Mouse (Mus musculus) hindbrain, embryonic 16.5 days (tissue): ENCODE results near the gene Wdr31. TPM values are rescaled to one million over a fixed set of nuclear protein-coding genes. Genes with fewer than 3 reads are reported as not detected.

ENCODE experiments used
- ATAC-seq: fragments of 200-750 bp; cut with Nextera tagmentation; 2 replicates; pipeline ENCODE4 v1.8.0; 2017; ENCODE audit warnings: moderate TSS enrichment, moderate library complexity
- H3K27ac ChIP-seq: fragments of 300-500 bp; sonication (generic); 2 replicates; pipeline ENCODE4 v1.5.1; 2014; ENCODE audit warnings: low read depth, mild to moderate bottlenecking, control low read depth, low read length, moderate library complexity
- H3K27me3 ChIP-seq: fragments of 300-500 bp; sonication (generic); replicated peaks from 2 replicates; pipeline ENCODE4 v1.6.1; 2014; ENCODE audit warnings: low read length; ENCODE audit not compliant: control insufficient read depth, insufficient read depth
- H3K36me3 ChIP-seq: fragments of 300-500 bp; sonication (generic); 2 replicates; pipeline ENCODE4 v1.6.1; 2014; ENCODE audit warnings: mild to moderate bottlenecking, low read length, moderate library complexity, mixed read lengths; ENCODE audit not compliant: control insufficient read depth, insufficient read depth
- H3K4me1 ChIP-seq: fragments of 300-500 bp; sonication (generic); 2 replicates; pipeline ENCODE4 v1.6.1; 2014; ENCODE audit warnings: low read depth, low read length; ENCODE audit not compliant: control insufficient read depth, insufficient read depth
- H3K4me2 ChIP-seq: fragments of 300-500 bp; sonication (generic); 2 replicates; pipeline ENCODE4 v1.6.1; 2014; ENCODE audit warnings: mild to moderate bottlenecking, low read length, control low read depth, moderate library complexity
- H3K4me3 ChIP-seq: fragments of 300-500 bp; sonication (generic); 2 replicates; pipeline ENCODE4 v1.5.1; 2014; ENCODE audit warnings: mild to moderate bottlenecking, low read length, control low read depth, moderate library complexity
- H3K9ac ChIP-seq: fragments of 300-500 bp; sonication (generic); 2 replicates; pipeline ENCODE4 v1.6.1; 2014; ENCODE audit warnings: low read depth, mild to moderate bottlenecking, control low read depth, low read length, moderate library complexity
- H3K9me3 ChIP-seq: fragments of 300-500 bp; sonication (generic); 2 replicates; pipeline ENCODE4 v1.6.1; 2014; ENCODE audit warnings: mild to moderate bottlenecking, low read length, moderate library complexity; ENCODE audit not compliant: control insufficient read depth
- WGBS: fragments of 180-500 bp; shearing (Covaris S2); extraction: QIAGEN DNeasy Blood & Tissue Kit; methylation state at CpG from one replicate; pipeline ENCODE4 v1.1.7; 2014; 5-methylcytosine and 5-hydroxymethylcytosine counted together
- polyA plus RNA-seq: library from polyadenylated mRNA; unstranded; fragments of >200 nt; fragmentation: Nextera tagmentation; extraction: Ambion mirVana; gene quantifications from 2 replicates; pipeline ENCODE4 v1.2.1, GENCODE M21; 2015

The Wdr31 gene
- polyA plus RNA-seq, 1 experiment from 2014 or later: 16.0 TPM

DNA sequence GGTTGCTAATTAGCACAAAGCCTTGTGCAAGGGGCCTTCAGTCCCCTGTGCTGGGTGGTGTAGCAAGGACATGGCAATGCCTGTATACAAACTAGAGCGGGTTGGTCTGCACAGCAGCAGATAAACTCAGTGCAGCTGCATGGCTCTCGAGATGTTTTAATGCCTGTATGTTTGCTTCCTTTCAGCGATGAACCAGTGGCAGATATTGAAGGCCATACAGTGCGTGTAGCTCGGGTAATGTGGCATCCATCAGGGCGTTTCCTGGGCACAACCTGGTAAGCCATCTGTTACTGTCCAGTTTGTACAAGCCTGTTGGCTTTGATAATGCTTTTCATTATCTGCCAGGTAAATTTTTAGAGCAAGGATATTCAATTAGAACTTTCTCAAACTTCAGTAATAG, 51.6 kb downstream of the Wdr31 start:
- no peaks in the 10 kb centered on the region for H3K27me3 ChIP-seq
- no peak overlapping the region for H3K9ac ChIP-seq
- no peak overlapping the region for H3K27ac ChIP-seq
- WGBS: 95% methylated on average over 6 of the region's 6 CpGs
- peaks cover 61% of the 10 kb centered on the region for H3K36me3 ChIP-seq
- no peak overlapping the region for H3K4me2 ChIP-seq
- no peaks in the 10 kb centered on the region for H3K9me3 ChIP-seq
- no peaks in the 10 kb centered on the region for H3K4me1 ChIP-seq
- no peak for ATAC-seq
- H3K4me3 ChIP-seq: no peak overlapping the region

GRCm38 (mm10) chr4:62418448-62418847, 52.2 kb downstream of the Wdr31 start:
- Histone ChIP-seq H3K4me1 (no peaks in the 10 kb centered on the region), H3K4me3 (no peak overlapping the region), H3K27ac (no peak overlapping the region), H3K9me3 (no peaks in the 10 kb centered on the region), H3K4me2 (no peak overlapping the region), H3K27me3 (no peaks in the 10 kb centered on the region), H3K36me3 (peaks cover 58% of the 10 kb centered on the region), H3K9ac (no peak overlapping the region)
- WGBS: 86% methylated on average over 8 of the region's 8 CpGs
- no peak for ATAC-seq

DNA sequence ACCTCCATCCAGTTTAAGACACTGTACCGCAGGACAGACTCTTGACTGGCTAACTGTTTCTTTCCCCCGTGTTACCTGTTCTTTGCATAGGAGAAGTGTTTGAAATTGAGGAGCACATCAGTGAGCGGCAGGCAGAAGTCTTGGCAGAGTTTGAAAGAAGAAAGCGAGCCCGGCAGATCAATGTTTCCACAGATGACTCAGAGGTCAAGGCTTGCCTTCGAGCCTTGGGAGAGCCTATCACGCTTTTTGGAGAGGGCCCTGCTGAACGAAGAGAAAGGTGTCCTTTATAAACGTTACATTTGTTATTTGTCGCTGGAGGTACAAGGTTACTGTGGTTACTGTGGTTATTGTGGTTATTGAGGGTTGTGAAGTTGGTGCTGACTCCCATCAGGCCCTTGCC, 59.1 kb downstream of the Wdr31 start:
- Histone ChIP-seq H3K4me2 (no peak overlapping the region), H3K9ac (no peak overlapping the region), H3K27ac (no peak overlapping the region), H3K27me3 (no peaks in the 10 kb centered on the region), H3K4me1 (peaks cover 19% of the 10 kb centered on the region), H3K36me3 (peaks cover 20% of the 10 kb centered on the region), H3K4me3 (no peak overlapping the region), H3K9me3 (no peaks in the 10 kb centered on the region)
- 95% methylated on average over 10 of the region's 10 CpGs for WGBS
- no peak for ATAC-seq

GRCm38 (mm10) chr4:62410325-62410724, 60.4 kb downstream of the Wdr31 start:
- no peaks in the 10 kb centered on the region for H3K27me3 ChIP-seq
- H3K9me3 ChIP-seq: no peaks in the 10 kb centered on the region
- ATAC-seq: no peak
- H3K4me3 ChIP-seq: no peak overlapping the region
- 91% methylated on average over 2 of the region's 2 CpGs for WGBS
- H3K4me1 ChIP-seq: peaks cover 27% of the 10 kb centered on the region
- peaks cover 17% of the 10 kb centered on the region for H3K36me3 ChIP-seq
- H3K4me2 ChIP-seq: peak overlapping the region; percentile 69
- H3K27ac ChIP-seq: no peak overlapping the region
- no peak overlapping the region for H3K9ac ChIP-seq

GRCm38 (mm10) chr4:62409615-62410014, 61.1 kb downstream of the Wdr31 start:
- ATAC-seq: no peak

DNA sequence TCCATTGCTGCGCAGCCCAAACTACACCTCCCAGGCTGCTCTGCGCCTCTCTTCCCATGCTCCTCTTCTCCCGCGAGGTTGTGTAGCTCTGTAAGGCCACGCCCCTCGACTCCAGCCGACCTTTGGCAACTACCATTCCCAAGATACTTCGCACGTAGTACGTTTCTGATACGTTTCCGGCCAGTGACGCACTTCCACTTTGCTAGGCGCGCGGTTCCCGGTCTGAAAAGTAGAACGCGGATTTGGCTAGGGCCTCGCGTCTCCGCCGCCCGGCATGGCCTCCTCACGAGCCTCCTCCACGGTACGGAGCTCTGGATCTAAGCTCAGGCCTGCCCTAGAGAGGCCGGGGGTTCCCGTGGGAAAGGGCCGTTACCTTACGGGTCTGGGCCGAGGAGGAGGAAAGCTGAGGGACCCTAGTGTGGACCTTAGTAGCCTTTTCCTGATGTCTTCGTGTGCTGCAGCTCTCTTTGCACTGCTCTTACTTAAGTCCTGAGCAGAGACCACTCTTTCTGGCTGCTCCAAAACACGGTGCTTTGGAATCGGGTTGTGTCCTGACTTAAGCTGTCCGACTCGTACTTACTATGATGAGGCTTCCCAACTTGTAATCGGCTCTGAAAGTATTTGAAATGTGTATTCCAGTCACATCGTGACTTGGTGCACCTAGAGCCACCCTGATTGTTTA, 62.0 kb downstream of the Wdr31 start, which contains the start of the genes Cdc26 and Prpf4:
Cdc26 (minus strand) TSS at position 42 of the 682 bp plus-strand sequence.
Prpf4 (plus strand) TSS at position 197 of the 682 bp plus-strand sequence.
- Histone ChIP-seq H3K4me3 (peak within 1 kb of the TSS; percentile 94), H3K4me2 (peak within 1 kb of the TSS; percentile 69), H3K27me3 (no peaks in the 10 kb centered on the region), H3K27ac (peak within 1 kb of the TSS; percentile 87), H3K9ac (peak within 1 kb of the TSS; percentile 93), H3K4me1 (peaks cover 27% of the 10 kb centered on the region), H3K36me3 (peaks cover 6% of the 10 kb centered on the region; the same call in 1 of the 2 replicates), H3K9me3 (no peaks in the 10 kb centered on the region)
- ATAC-seq: peak; percentile 100
- under 1% methylated on average over 39 of the region's 39 CpGs for WGBS

More at GRCm38 (mm10) chr4:62409615-62410014, 61.1 kb downstream of the Wdr31 start:
- Histone ChIP-seq H3K27me3 (no peaks in the 10 kb centered on the region), H3K4me1 (peaks cover 27% of the 10 kb centered on the region), H3K27ac (no peak overlapping the region), H3K9me3 (no peaks in the 10 kb centered on the region), H3K4me3 (peak overlapping the region; percentile 94), H3K9ac (peak overlapping the region; percentile 93), H3K4me2 (peak overlapping the region; percentile 69), H3K36me3 (peaks cover 10% of the 10 kb centered on the region)
- WGBS: 33% methylated on average over 6 of the region's 6 CpGs

- peak overlapping the region; percentile 72 for H3K9ac ChIP-seq
- H3K4me3 ChIP-seq: peak overlapping the region; percentile 94
- H3K27me3 ChIP-seq: no peaks in the 10 kb centered on the region
- no peaks in the 10 kb centered on the region for H3K9me3 ChIP-seq
- under 1% methylated on average over 35 of the region's 35 CpGs for WGBS
- peak overlapping the region; percentile 65 for H3K4me2 ChIP-seq
- peaks cover 27% of the 10 kb centered on the region for H3K4me1 ChIP-seq
- ATAC-seq: peak; percentile 75
- H3K36me3 ChIP-seq: peaks cover 6% of the 10 kb centered on the region; the same call in 1 of the 2 replicates
- H3K27ac ChIP-seq: peak overlapping the region; percentile 71
Observed at GRCm38 (mm10) chr4:62407730-62408582, 62.7 kb downstream of the Wdr31 start.

GRCm38 (mm10) chr4:62406133-62406532, 64.6 kb downstream of the Wdr31 start:
- H3K9ac ChIP-seq: no peak overlapping the region
- no peaks in the 10 kb centered on the region for H3K9me3 ChIP-seq
- peaks cover 27% of the 10 kb centered on the region for H3K4me1 ChIP-seq
- no peak overlapping the region for H3K4me3 ChIP-seq
- H3K27ac ChIP-seq: no peak overlapping the region
- H3K4me2 ChIP-seq: no peak overlapping the region; the same call in 1 of the 2 replicates
- WGBS: 76% methylated on average over 4 of the region's 4 CpGs
- peaks cover 14% of the 10 kb centered on the region for H3K36me3 ChIP-seq
- no peak for ATAC-seq
- no peaks in the 10 kb centered on the region for H3K27me3 ChIP-seq

GRCm38 (mm10) chr4:62398956-62399355, 71.7 kb downstream of the Wdr31 start:
- Histone ChIP-seq H3K36me3 (peaks cover 38% of the 10 kb centered on the region), H3K4me3 (no peak overlapping the region), H3K4me2 (no peak overlapping the region), H3K27me3 (no peaks in the 10 kb centered on the region), H3K9me3 (no peaks in the 10 kb centered on the region), H3K27ac (no peak overlapping the region), H3K4me1 (no peaks in the 10 kb centered on the region), H3K9ac (no peak overlapping the region)
- WGBS: 93% methylated on average over 3 of the region's 3 CpGs
- ATAC-seq: no peak
